Mouse (Mus musculus): ENCODE data around the gene Sfswap. TPM values are rescaled to one million over a fixed set of nuclear protein-coding genes. Genes with fewer than 3 reads are reported as not detected.

The Sfswap gene
- total RNA-seq, 2 experiments from 2014 or later: 129 to 147 TPM

- peak overlapping the region; percentile 100 for H3K4me3 ChIP-seq
- peak overlapping the region; percentile 99 for H3K27ac ChIP-seq
Measured at GRCm38 (mm10) chr5:129501671-129502070, 650 bp downstream of the Sfswap start.

GRCm38 (mm10) chr5:129506886-129507285 lies 5.9 kb downstream of the Sfswap start:
- no peak for TF ChIP-seq CTCF (conservative IDR thresholded peaks at IDR 0.05)
- no peak for DNase-seq (ENCODE audit: low spot score in 2 of 2)
- Histone ChIP-seq H3K27ac (no peak overlapping the region), H3K4me3 (no peak overlapping the region)

More at GRCm38 (mm10) chr5:129501671-129502070, 650 bp downstream of the Sfswap start:
- no peak for TF ChIP-seq CTCF (conservative IDR thresholded peaks at IDR 0.05)
- no peak for DNase-seq (ENCODE audit: low spot score in 2 of 2)

GRCm38 (mm10) chr5:129518180-129518579 lies 17.2 kb downstream of the Sfswap start:
- Histone ChIP-seq H3K27ac (peak overlapping the region; percentile 83), H3K4me3 (no peak overlapping the region)
- TF ChIP-seq CTCF (conservative IDR thresholded peaks at IDR 0.05): no peak
- no peak for DNase-seq (ENCODE audit: low spot score in 2 of 2)

GRCm38 (mm10) chr5:129518786-129519185 lies 17.8 kb downstream of the Sfswap start:
- Histone ChIP-seq H3K4me3 (no peak overlapping the region), H3K27ac (peak overlapping the region; percentile 83)
- no peak for TF ChIP-seq CTCF (conservative IDR thresholded peaks at IDR 0.05)
- no peak for DNase-seq (ENCODE audit: low spot score in 2 of 2)

- Histone ChIP-seq H3K27ac (peak overlapping the region; percentile 83), H3K4me3 (no peak overlapping the region)
- TF ChIP-seq CTCF (conservative IDR thresholded peaks at IDR 0.05): no peak
- DNase-seq (ENCODE audit: low spot score in 2 of 2): no peak
Measured at GRCm38 (mm10) chr5:129519591-129519990, 18.6 kb downstream of the Sfswap start.

GRCm38 (mm10) chr5:129521501-129521900 lies 20.5 kb downstream of the Sfswap start:
- Histone ChIP-seq H3K4me3 (no peak overlapping the region), H3K27ac (peak overlapping the region; percentile 83)
- no peak for DNase-seq (ENCODE audit: low spot score in 2 of 2)
- no peak for TF ChIP-seq CTCF (conservative IDR thresholded peaks at IDR 0.05)

- peak overlapping the region; percentile 83 for H3K27ac ChIP-seq
- H3K4me3 ChIP-seq: no peak overlapping the region
- no peak for TF ChIP-seq CTCF (conservative IDR thresholded peaks at IDR 0.05)
- DNase-seq (ENCODE audit: low spot score in 2 of 2): no peak
Measured at GRCm38 (mm10) chr5:129521913-129522312, 20.9 kb downstream of the Sfswap start.

GRCm38 (mm10) chr5:129523166-129523565 lies 22.1 kb downstream of the Sfswap start:
- H3K4me3 ChIP-seq: no peak overlapping the region
- no peak for TF ChIP-seq CTCF (conservative IDR thresholded peaks at IDR 0.05)
- no peak for DNase-seq (ENCODE audit: low spot score in 2 of 2)
- H3K27ac ChIP-seq: peak overlapping the region; percentile 83

- Histone ChIP-seq H3K27ac (peak overlapping the region; percentile 83), H3K4me3 (no peak overlapping the region)
- no peak for TF ChIP-seq CTCF (conservative IDR thresholded peaks at IDR 0.05)
- DNase-seq (ENCODE audit: low spot score in 2 of 2): peak in 1 of 2 experiments; percentile 53
Measured at GRCm38 (mm10) chr5:129524751-129525150, 23.7 kb downstream of the Sfswap start.

- Histone ChIP-seq H3K4me3 (no peak overlapping the region), H3K27ac (peak overlapping the region; percentile 62; the same call in 1 of the 2 replicates)
- no peak for DNase-seq (ENCODE audit: low spot score in 2 of 2)
- no peak for TF ChIP-seq CTCF (conservative IDR thresholded peaks at IDR 0.05)
Measured at GRCm38 (mm10) chr5:129527162-129527561, 26.1 kb downstream of the Sfswap start.

GRCm38 (mm10) chr5:129529571-129529970 lies 28.6 kb downstream of the Sfswap start:
- H3K4me3 ChIP-seq: no peak overlapping the region
- peak overlapping the region; percentile 62 for H3K27ac ChIP-seq
- no peak for DNase-seq (ENCODE audit: low spot score in 2 of 2)
- no peak for TF ChIP-seq CTCF (conservative IDR thresholded peaks at IDR 0.05)

GRCm38 (mm10) chr5:129533731-129534130 lies 32.7 kb downstream of the Sfswap start:
- no peak for DNase-seq (ENCODE audit: low spot score in 2 of 2)
- TF ChIP-seq CTCF (conservative IDR thresholded peaks at IDR 0.05): no peak
- Histone ChIP-seq H3K27ac (peak overlapping the region; percentile 97), H3K4me3 (no peak overlapping the region)

- H3K4me3 ChIP-seq: no peak overlapping the region
- TF ChIP-seq CTCF (conservative IDR thresholded peaks at IDR 0.05): no peak
- peak overlapping the region; percentile 97 for H3K27ac ChIP-seq
Measured at GRCm38 (mm10) chr5:129534500-129534899, 33.5 kb downstream of the Sfswap start.

GRCm38 (mm10) chr5:129535021-129535420 lies 34.0 kb downstream of the Sfswap start:
- TF ChIP-seq CTCF (conservative IDR thresholded peaks at IDR 0.05): no peak
- DNase-seq (ENCODE audit: low spot score in 2 of 2): no peak
- Histone ChIP-seq H3K27ac (peak overlapping the region; percentile 97), H3K4me3 (no peak overlapping the region)

More at GRCm38 (mm10) chr5:129534500-129534899, 33.5 kb downstream of the Sfswap start:
- peak; percentile 82 to 89 for DNase-seq (ENCODE audit: low spot score in 2 of 2)

Data from layer of hippocampus, adult 2 months (tissue).